22 mouse cellular contexts compared by ENCODE assay signal in genomic region chr15:12377800-12378199, GRCm38 (mm10). TPM values are rescaled to one million over a fixed set of nuclear protein-coding genes. Genes with fewer than 3 reads are reported as not detected.
A peak's percentile ranks its signal among the peaks of the same experiment; 100 is the strongest.
DNase-seq lines count a peak whose midpoint lies in the region; ATAC-seq and TF ChIP-seq lines count a peak whose summit lies in the region.
"Had no signal": no experiment of that assay in that cellular context is flagged by ENCODE, and none has a peak within 500 bp of the region (broad histone marks: within the 10 kb centered on the region; RNA-seq: fewer than 3 reads in every experiment).

No protein-coding gene starts in this region.

- peaks cover 17% of the 10 kb centered on the region; the same call in 1 of the 2 replicates for H3K4me1 ChIP-seq in kidney, adult 2 months (ENCODE audit: control insufficient read depth, insufficient read depth, low read length)
- H3K4me1 ChIP-seq in kidney, embryonic 15.5 days: peaks cover 38% of the 10 kb centered on the region

- H3K27me3 ChIP-seq in kidney, adult 2 months (replicated peaks; ENCODE audit: control insufficient read depth, insufficient read depth, low read length): no peaks in the 10 kb centered on the region
- no peaks in the 10 kb centered on the region for H3K27me3 ChIP-seq in kidney, embryonic 15.5 days

- TF ChIP-seq POLR2A in kidney, adult 2 months (IDR thresholded peaks at IDR 0.05; ENCODE audit: low read depth, low read length): no peak

- no peak for ATAC-seq in kidney, embryonic 15.5 days (replicated peaks; ENCODE audit: low FRiP score)
- 0 out of 2 replicates have a peak, but pooled peaks have one; percentile 20 for ATAC-seq in megakaryocyte, adult 5-6 weeks (ENCODE audit: poor library complexity, severe bottlenecking)
- ATAC-seq: midbrain, embryonic 16.5 days had no signal

- WGBS in kidney, adult 2 months: 58% methylated on average over 10 of the region's 10 CpGs
- WGBS in kidney, embryonic 15.5 days: 74% methylated on average over 10 of the region's 10 CpGs

- TF ChIP-seq CTCF in kidney, adult 2 months (conservative IDR thresholded peaks at IDR 0.05; ENCODE audit: insufficient read depth, insufficient read length, low read depth, low read length): no peak

- no peak overlapping the region for H3K27ac ChIP-seq in kidney, adult 2 months (ENCODE audit: insufficient read depth, low read depth, low read length)
- no peak overlapping the region for H3K27ac ChIP-seq in kidney, embryonic 15.5 days
- H3K27ac ChIP-seq: forebrain, embryonic 12.5 days; hindbrain, embryonic 10.5 days; limb, embryonic 12.5 days; liver, embryonic 14.5 days had no signal

- H3K4me3 ChIP-seq in kidney, adult 2 months (ENCODE audit: insufficient read depth, low read depth, low read length): no peak overlapping the region
- H3K4me3 ChIP-seq in kidney, embryonic 15.5 days (replicated peaks): no peak overlapping the region
- H3K4me3 ChIP-seq: forebrain, embryonic 12.5 days; hindbrain, embryonic 10.5 days; limb, embryonic 12.5 days; megakaryocyte, embryonic 14.5 days had no signal

- H3K9me3 ChIP-seq in kidney, embryonic 15.5 days (replicated peaks): no peaks in the 10 kb centered on the region
- H3K9me3 ChIP-seq: forebrain, embryonic 12.5 days; hindbrain, embryonic 10.5 days; limb, embryonic 12.5 days; megakaryocyte, embryonic 14.5 days had no signal

- H3K9ac ChIP-seq in kidney, embryonic 15.5 days: no peak overlapping the region
- H3K9ac ChIP-seq: forebrain, embryonic 12.5 days; limb, embryonic 12.5 days; liver, embryonic 14.5 days had no signal

- no peaks in the 10 kb centered on the region for H3K36me3 ChIP-seq in kidney, adult 2 months (ENCODE audit: control insufficient read depth, insufficient read depth, low read length)
- H3K36me3 ChIP-seq in kidney, embryonic 15.5 days: peaks cover 18% of the 10 kb centered on the region
- H3K36me3 ChIP-seq: forebrain, embryonic 12.5 days; hindbrain, embryonic 10.5 days had no signal

- no peak overlapping the region for H3K4me2 ChIP-seq in kidney, embryonic 15.5 days
- H3K4me2 ChIP-seq: forebrain, embryonic 12.5 days; limb, embryonic 12.5 days had no signal

- DNase-seq in kidney, adult 2 months: peak; percentile 52
- peak; percentile 93 for DNase-seq in gonadal fat pad, adult 2 months (ENCODE audit: low read depth)
- DNase-seq in kidney, adult 9 months: peak; percentile 59
- DNase-seq in embryo, embryonic 10 days (ENCODE audit: low spot score): no peak
- DNase-seq in layer of hippocampus, postnatal 14 days (ENCODE audit: low spot score in 2 of 2): no peak
- DNase-seq: cerebellum, adult 9-11 months; embryo, embryonic 11 days; gastrocnemius, postnatal 10 days; layer of hippocampus, adult 9-11 months; retina, postnatal 1 day; right cerebral cortex, postnatal 4 days; thymus, postnatal 14 days had no signal

RNA-seq across cellular contexts. Expression of gene 1810049J17Rik, which starts 56.1 kb away (rescaled TPM):
- polyA plus RNA-seq in kidney, adult 2 months (2012; rRNA removed): not detected in 2 replicates
- polyA plus RNA-seq in kidney, embryonic 15.5 days (2015; fragmentation: Nextera tagmentation; extraction: Ambion mirVana): 1.2 TPM in 1 of 2 replicates, not detected in the other
- polyA plus RNA-seq in gonadal fat pad, adult 2 months (2012; rRNA removed): 0.47 TPM in 1 of 2 replicates, not detected in the other
- total RNA-seq in megakaryocyte, adult 5-6 weeks (2015): not detected in 2 replicates
- total RNA-seq in megakaryocyte, adult 5-6 weeks (2017): not detected in 2 replicates
- total RNA-seq in layer of hippocampus, postnatal 14 days (2021): 1 to 10 TPM in 1 of 2 experiments, not detected in 1; 1.6 TPM
- total RNA-seq: gastrocnemius, postnatal 10 days; neutrophil, adult 5-6 weeks had no signal
- polyA plus RNA-seq: brain, embryonic 14.5 days; forebrain, embryonic 12.5 days; midbrain, embryonic 16.5 days had no signal

RNA-seq across cellular contexts. Expression of gene Golph3, which starts 56.5 kb away (rescaled TPM):
- polyA plus RNA-seq in kidney, adult 2 months (2012; rRNA removed): 70.9 and 73.6 TPM in 2 replicates
- polyA plus RNA-seq in kidney, embryonic 15.5 days (2015; fragmentation: Nextera tagmentation; extraction: Ambion mirVana): 84.5 and 90.9 TPM in 2 replicates
- 76.3 and 102 TPM in 2 replicates for polyA plus RNA-seq in gonadal fat pad, adult 2 months (2012; rRNA removed)
- 114 and 122 TPM in 2 replicates for total RNA-seq in megakaryocyte, adult 5-6 weeks (2015)
- 91.6 and 103 TPM in 2 replicates for total RNA-seq in megakaryocyte, adult 5-6 weeks (2017)
- 10 to 100 TPM; 95.2 to 96.1 TPM for total RNA-seq in layer of hippocampus, postnatal 14 days (2021)

Comparison
In these comparisons a context has a peak if more than half of its experiments do, and no peak if none do; other contexts are left out.
1. DNase-seq: peak in kidney, adult 2 months (single experiment), gonadal fat pad, adult 2 months (single experiment) and kidney, adult 9 months (single experiment); none in embryo, embryonic 10 days (single experiment) and layer of hippocampus, postnatal 14 days (0 of 2).